Mouse (Mus musculus): ENCODE data around the gene Olfr365. TPM values are rescaled to one million over a fixed set of nuclear protein-coding genes. Genes with fewer than 3 reads are reported as not detected.

Olfr365 gene
- total RNA-seq (2021) = under 1 TPM in 1 of 2 experiments, not detected in 1; 0.06 TPM
- long read RNA-seq, experiment 1 = 0 reads
- long read RNA-seq, experiment 2 = 0 reads

DNA sequence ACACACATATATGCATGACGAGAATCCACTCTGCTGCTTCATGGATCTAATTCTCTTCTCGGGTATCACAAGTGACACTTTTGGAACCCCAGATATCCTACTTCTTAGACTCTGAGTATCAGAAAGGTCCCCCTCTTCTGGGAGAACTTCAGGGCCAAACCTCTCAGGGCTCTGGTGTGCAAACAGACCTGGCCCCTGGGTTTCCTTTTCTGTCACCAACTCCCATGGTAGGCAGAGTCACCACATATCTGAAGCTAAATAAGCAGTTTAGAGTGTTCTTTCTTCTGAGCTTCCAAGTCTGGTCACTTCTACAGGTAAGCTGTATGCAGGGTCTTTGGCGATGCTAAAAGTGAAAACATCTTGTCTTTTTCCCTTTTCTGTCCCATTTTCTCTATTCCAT lies at the start of gene Olfr365:
Olfr365 (plus strand) TSS at position 301 of the 400 bp plus-strand sequence.
- H3K27ac ChIP-seq = no peak within 1 kb of the TSS
- DNase-seq = no peak
- intact Hi-C loops (cut with DNase I) = no loop called here
- H3K4me3 ChIP-seq = no peak within 1 kb of the TSS
- TF ChIP-seq CTCF (IDR thresholded peaks at IDR 0.05) = no peak

DNA sequence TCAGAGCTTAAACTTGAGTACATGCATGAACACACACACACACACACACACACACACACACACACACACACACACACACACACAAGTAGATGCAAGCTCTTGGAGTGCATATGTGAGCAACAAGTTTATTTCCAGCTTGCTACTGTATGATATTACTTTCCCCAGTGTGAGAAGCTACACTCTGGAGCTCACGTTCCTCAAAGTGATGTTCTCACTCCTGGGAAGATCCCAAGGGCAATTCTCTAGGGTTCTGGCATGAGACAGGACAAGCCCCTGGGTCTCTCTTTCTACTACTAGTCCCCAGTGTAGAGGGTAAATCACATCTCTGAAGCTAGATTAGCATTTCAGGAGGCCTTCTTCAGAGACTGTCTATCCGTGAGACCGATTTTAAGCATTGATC lies 49.0 kb upstream of the Olfr365 start, which contains the start of gene Olfr364-ps1:
Olfr364-ps1 (plus strand) TSS at position 301 of the 400 bp plus-strand sequence.
- intact Hi-C loops (cut with DNase I) = no loop called here
- DNase-seq = no peak
- no peak within 1 kb of the TSS for H3K4me3 ChIP-seq
- no peak for TF ChIP-seq CTCF (IDR thresholded peaks at IDR 0.05)
- H3K27ac ChIP-seq = no peak within 1 kb of the TSS

DNA sequence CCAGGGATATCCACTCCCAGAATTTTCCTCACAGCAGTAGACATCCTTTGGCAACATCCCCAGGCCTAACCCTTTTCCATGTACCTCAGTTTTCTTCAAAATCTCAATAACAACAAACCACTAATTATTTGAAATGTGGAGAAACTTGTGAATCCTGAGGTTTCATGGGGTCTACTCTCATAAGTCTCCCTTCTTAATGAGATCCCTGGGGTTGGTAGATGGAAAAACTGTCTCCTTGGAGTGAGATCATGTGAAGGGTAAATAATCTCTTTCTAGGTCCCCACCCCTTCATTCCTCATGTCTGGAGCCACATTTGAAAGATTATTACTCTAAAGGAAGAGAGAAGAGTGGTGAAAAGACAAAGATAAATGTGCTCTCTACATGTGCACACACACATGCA lies 23.3 kb downstream of the Olfr365 start, which contains the start of gene Olfr366:
Olfr366 (plus strand) TSS at position 301 of the 400 bp plus-strand sequence.
- DNase-seq = no peak
- no peak for TF ChIP-seq CTCF (IDR thresholded peaks at IDR 0.05)
- Histone ChIP-seq H3K27ac (no peak within 1 kb of the TSS), H3K4me3 (no peak within 1 kb of the TSS)
- intact Hi-C loops (cut with DNase I) = no loop called here

Other genes starting within 250 kb of the Olfr365 start
- not detected for gene Olfr357, start 194.4 kb upstream of the Olfr365 start, total RNA-seq (2021)
- gene Olfr358, start 178.9 kb upstream of the Olfr365 start, total RNA-seq (2021) = not detected
- not detected for gene Olfr360, start 122.5 kb upstream of the Olfr365 start, total RNA-seq (2021)
- gene Olfr361, start 98.9 kb upstream of the Olfr365 start, total RNA-seq (2021) = not detected
- gene Olfr362, start 70.3 kb upstream of the Olfr365 start, total RNA-seq (2021) = not detected
- gene Olfr364-ps1, start 48.9 kb upstream of the Olfr365 start, total RNA-seq (2021) = not detected
- gene Olfr366, start 23.4 kb downstream of the Olfr365 start, total RNA-seq (2021) = not detected
- not detected for gene Olfr368, start 138.3 kb downstream of the Olfr365 start, total RNA-seq (2021)
- gene Pdcl, start 171.1 kb downstream of the Olfr365 start, total RNA-seq (2021) = 10 to 100 TPM in 1 of 2 experiments, 1 to 10 TPM in 1; 10.0 to 16.0 TPM
- gene Rc3h2, start 234.7 kb downstream of the Olfr365 start, total RNA-seq (2021) = 10 to 100 TPM; 36.0 to 46.3 TPM

Data from gastrocnemius, adult 2 months (tissue).